Mouse (Mus musculus): ENCODE results near the gene Tle1. TPM values are rescaled to one million over a fixed set of nuclear protein-coding genes. Genes with fewer than 3 reads are reported as not detected.

Gene Tle1
- total RNA-seq, 2 experiments from 2014 or later = 12.3 to 14.2 TPM

DNA sequence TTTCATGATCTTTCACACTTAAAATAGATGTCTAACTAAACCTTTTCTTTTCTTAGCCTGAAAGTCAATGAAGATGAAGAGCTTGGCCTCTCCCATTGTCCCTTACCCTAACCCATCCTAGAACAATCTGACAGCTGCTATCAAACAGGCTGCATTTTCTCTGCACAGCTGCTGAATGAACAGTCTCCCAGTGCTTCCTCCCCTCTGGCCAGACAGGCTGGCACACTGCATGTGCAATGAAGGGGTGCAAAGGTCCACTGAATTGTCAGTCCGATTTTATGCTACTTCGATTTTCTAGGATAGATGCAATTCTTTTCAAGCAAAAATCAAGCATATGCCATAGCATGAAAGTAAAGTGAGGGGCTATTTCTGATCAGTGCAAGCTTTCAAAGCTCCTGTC is 34.2 kb downstream of the Tle1 start:
- intact Hi-C loops (cut with DNase I) = no loop called here
- DNase-seq = no peak

DNA sequence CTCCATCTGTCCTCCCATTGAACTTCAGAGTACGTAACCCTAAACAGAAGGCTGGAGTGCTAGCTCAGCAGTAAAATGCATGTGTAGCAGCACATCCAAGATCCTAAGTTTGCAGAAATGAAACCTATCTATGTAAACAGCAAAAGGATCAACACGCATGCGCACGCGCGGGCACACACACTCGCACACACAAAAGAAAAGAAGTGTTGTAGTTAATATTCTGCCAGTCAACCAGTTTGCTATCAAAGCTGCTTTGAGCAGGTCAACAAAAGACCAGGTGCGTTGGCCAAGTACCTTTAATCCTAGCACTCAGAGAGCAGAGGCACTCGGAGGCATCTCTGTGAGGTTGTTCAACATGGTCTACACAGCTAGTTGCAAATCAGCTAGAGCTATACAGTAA is 35.0 kb downstream of the Tle1 start:
- intact Hi-C loops (cut with DNase I) = no loop called here
- no peak for DNase-seq

DNA sequence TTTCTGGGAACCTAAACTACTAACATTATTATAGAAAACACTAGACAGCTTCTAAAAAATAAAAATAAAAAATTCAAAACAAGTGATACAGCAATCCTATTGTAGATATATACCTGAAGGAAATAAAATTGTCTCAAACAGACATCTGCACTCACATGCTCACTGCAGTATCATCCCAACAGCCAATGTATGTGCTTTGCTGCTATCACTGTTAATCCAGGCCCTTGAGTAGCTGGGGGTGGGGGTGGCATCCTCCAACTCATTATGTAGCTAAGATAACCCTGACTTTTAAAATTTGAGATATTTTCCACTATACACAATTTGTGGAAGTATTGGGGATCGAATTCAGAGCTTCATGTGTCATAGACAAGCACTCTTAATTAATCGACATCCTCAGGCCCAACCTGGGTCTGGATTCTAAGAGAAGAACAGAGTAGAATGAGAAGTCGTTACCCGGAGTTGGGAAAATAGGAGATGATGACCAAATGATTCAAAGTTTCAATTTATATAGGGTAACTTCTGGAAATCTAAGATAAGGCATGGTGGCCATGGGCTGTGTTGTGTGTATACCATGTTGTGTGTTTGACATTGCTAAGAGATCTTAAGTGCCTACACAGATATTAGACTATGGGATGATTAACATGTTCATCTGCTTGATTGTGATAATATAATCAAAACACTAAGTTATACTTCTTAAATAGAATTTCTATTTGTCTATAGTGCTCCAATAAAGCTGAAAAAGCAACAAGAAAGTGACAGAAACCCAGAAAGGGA is 38.1 kb downstream of the Tle1 start:
- DNase-seq = no peak
- intact Hi-C loops (cut with DNase I) = no loop called here

DNA sequence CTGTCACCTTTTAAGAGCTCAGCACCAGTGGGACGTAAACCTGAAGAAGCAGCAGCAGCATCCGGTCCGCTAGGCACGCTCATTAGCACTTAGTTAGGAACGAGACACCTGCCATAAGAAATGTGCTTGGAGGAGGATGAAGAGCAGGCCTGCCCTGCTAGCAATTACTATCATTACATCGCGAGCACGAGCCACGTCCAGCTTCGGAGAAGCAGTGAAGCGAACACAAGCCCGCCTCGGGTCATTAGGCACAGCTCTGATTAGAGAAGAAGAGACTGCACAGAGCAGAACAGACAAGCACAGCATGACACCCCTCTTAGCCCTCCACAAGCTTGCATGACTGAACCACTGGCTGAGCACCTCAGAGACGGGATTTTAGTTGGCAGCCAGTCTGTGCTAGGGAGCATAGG is 40.6 kb downstream of the Tle1 start:
- intact Hi-C loops (cut with DNase I) = no loop called here
- no peak for DNase-seq

DNA sequence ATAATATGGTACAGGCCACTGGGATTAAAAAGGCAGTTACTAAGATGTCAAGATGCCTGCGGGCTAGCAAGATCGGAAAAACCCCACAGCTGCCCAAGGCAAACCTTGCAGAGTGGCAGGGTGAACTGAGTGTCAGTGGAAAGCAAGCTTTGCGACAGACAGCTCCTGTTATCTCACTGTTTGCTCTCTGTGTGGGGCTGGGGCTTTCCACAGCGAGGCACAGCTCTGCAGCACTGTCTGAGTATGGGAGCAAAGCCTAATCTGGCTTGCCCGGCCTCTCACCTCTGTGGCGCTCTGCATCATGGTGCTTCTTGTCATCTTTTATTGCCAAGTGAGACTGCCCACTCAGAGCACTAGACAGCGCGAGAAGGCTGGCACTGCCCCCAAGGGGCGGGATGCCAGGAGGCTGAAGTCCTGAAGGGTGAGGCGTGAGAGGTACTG is 42.8 kb downstream of the Tle1 start:
- DNase-seq = no peak
- intact Hi-C loops (cut with DNase I) = no loop called here

DNA sequence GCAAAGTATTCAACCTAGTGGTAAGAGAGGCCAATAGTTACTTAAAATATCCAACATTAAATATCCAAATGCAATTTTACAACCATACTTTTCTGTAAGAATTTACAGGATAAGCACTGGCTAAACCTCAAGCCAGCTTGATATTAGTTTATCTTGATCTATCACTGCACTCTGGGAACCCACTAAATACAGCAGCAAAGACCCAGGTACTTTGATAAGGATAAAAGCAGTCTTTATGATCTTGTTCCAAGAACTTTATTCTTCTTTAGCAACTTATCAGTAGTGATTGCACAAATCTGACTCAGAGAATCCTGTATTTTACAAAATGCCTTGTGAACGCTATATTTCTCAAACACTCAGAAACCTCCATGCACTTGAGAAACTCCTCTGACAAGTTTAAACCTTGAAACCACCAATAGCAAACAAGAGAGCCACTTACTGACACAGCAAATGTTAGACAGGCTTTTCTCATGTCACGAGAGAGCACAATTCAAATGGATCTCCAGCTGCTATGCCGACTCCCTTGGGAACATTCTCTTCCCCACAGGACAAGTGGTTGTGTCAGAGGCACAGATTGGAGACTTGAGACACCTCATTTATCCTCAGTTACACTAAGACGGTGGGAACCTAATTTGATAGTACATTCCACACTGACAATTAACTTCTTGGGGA is 50.1 kb downstream of the Tle1 start:
- peak in 1 of 2 experiments; percentile 13 for DNase-seq
- intact Hi-C loops (cut with DNase I) = no loop called here

DNA sequence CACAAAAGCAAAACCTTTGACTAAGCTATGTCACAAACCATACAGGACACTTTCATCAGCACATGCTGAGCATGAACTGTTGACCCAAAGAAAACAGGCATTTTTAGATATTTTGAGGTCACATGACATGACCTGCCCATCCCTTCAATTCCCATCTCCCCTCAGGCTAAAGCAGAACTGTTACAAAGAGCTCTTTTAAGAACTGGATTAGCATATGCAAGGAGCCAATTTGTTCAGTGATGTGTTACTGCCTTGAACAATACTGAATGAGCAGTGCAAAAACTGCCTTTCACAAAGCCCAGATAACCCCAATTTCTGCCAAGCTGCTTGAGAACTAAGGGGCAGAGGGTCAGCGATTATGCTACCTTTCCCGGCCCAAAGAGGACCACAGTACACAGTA is 54.7 kb downstream of the Tle1 start:
- intact Hi-C loops (cut with DNase I) = no loop called here
- DNase-seq = no peak

DNA sequence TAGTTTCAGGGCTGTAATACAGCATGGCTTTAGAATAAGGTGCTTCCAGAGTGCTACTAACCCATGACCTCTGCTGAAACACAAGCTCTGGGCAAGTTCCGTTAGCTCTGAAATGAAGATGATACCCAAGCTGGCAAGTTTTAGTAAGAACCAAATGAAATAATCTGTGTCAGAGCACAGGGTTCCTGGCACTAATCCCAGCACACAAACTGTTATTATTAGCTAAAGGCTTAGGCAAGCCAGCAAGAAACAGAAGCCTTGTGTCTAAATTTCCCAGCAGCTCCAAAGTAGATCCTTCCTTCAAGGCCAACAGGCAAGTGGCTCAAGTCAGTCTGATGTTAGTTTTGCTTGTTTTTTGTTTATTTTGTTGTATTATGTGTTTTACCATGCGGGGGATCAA is 56.2 kb downstream of the Tle1 start:
- intact Hi-C loops (cut with DNase I) = no loop called here
- DNase-seq = no peak

DNA sequence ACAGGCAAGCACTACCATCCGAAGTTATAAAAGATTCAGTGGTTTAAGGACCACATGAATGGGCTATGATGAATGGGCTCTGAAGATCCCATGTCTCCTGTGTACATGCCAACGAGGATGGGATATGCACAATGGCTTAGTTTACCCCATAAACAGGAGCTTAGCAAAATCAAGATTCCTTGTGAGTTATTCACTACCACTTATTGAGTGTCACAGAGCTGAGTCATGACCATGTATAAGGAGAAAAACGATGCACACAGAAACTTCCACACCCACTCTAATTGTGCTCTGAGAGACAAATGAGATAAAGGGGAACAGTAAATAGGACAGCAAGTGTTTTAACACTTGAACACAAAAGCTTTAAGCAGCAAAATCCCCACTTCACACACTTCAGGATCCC is 60.0 kb downstream of the Tle1 start:
- intact Hi-C loops (cut with DNase I) = no loop called here
- no peak for DNase-seq

DNA sequence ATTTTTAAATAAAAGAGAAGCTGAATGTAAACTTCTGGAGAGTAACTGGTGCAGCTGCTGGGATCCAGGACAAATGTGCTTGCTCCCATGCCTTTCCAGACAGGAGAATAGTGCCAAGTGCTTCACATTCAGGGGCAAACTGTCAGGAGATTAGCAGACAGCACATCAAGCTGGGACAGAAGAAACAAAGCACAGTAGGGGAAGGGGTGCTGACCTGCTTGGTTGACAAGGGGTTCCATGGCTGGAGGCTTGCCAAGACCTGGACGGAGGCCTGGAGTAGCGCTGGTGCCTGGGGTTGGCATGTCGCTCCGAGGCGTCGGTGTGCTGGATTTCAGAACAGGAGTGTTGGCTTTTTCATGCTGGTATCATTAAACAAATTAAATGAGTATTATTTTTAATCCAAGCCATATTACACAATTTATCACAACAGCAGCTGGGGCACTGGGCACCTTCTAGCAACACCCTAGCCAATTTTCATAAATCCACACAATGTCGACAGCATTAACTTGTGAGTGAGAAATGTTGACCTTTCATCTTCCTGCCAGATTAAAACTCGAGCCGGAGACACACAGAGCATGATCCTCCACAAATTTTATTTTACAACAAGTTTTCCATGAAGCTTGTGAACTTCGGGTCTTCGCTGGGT is 61.1 kb downstream of the Tle1 start:
- intact Hi-C loops (cut with DNase I) = no loop called here
- DNase-seq = peak; percentile 15 to 26

DNA sequence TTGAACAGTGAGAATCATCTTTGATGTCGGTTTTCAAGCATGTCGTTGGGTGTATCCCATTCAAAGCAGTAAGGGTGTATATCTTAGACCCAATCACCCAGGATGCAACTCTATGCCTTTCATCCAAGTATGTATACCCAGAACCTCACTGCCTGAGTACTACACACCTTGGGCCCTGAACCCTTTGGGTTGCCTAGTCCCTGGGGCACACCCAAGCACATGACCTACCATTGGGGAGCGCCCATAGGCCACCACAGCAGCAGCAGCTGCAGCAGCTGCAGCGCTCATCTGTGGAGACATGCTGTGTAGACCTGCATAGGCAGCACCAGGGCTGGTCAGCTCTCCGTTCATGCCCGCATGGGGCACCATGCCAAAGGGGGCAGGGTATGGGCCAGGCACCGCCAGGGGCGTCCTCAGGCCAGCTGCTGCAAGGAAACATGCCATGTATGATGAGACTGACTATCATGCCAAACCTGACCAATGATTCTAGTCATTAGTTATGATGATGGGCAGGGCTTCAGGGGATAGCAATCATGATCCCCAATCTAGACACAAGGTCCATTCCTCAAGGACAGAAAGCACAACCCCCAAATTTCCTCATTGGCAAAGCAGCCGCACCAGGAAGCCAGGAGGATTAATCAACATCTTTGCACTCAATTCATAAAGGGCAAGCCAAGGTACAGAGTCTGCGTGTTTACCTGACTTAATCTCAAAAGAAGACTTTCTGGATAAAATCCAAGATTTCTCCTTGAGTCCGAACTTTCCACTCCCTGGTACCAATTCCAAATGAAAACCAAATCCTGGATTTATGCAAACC is 62.2 kb downstream of the Tle1 start:
- intact Hi-C loops (cut with DNase I) = no loop called here
- DNase-seq = no peak

DNA sequence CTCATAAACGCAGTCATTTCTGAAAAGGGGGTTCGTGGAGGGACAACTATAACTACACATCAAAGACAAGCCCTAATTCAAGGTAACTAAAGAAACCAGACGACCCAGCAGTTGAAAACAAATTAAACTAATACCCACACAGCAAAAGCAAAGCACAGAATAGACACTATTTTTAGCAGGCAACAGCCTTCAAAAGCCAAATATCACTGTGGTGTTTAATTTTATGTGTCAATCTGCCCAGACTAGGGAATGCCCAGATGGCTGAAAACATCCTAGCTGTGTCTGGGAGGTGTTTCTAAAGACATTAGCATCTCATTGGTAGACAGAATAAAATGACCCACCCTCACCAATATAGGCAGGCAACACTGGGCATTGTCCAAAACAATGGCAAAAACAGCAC is 68.1 kb downstream of the Tle1 start:
- intact Hi-C loops (cut with DNase I) = no loop called here

DNA sequence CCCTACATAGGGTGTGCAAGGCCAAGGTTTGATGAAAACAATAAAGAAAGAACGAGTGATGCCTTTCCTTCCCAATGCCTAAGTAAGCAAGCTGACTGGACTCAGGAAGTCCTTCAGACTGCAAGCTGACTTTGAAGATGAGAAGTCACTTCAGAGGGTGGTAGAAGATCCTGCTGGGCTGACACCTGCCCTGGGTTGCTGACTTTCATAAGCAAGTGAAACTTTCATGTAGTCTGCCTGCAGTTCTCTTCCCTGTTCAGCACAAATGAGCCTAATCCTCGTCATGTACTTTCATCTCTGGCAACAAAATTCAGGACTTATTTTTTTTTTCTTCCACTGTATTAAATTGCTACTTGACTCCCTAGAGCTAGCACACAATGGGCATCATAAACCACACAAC is 73.1 kb downstream of the Tle1 start:
- DNase-seq = no peak
- intact Hi-C loops (cut with DNase I) = no loop called here

More for the DNA sequence above, 68.1 kb downstream of the Tle1 start:
- DNase-seq = no peak

DNA sequence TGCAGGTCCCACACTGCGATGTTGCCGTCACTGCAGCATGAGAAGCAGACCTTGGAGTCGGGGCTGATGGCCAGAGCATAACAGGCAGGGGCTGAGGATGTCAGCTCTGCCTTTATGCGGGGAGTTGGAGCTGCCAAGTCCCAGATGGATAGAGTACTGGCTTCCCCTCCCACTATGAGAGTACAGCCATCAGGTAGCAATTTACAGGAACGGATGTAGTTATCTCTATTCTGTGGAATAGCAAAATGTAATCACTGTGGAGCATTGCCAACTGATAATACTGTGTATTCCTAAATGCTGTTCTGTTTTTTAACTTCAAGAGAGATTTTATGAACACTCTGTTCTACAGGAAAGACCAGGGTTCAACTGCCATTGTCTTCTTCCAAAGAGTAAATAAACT is 75.9 kb downstream of the Tle1 start:
- DNase-seq = no peak
- intact Hi-C loops (cut with DNase I) = no loop called here

DNA sequence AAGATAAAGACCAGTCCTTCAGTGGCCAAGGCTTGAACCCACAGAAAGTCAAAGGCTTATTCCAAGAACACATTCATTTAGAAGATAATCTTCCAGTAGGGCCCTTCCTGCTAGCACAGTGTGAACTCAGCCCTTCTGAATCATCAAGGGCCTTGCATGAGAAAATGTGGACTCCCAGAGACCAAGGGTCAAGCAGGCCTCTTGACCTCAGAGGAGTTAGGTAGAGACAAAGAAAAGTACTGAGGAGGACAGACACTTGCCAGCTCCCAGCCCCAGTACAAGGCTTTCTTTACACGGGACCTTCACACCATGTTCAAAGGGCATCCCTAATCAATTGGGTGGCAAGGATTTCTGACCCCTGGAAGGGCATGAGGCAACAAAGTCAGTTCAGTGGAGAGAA is 77.9 kb downstream of the Tle1 start:
- DNase-seq = no peak

DNA sequence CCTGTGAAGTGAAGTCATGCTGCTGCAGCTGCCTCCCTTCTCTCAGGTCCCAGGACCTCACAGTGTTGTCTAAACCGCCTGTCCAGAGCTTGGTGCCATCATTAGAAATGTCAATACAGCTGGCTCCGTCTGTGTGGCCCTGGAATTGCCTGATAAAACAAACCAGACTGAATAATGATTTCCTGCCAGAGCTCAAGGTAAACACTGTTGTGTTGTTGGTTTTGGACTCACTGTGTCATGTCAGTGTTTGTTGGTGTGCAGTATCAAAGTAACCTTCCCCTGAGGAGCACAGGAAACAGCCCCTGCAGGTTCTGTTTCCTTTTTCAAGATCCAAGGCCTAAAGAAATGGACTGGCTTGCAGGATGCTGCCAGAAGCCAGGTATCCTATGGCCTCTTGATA is 78.4 kb downstream of the Tle1 start:
- DNase-seq = no peak
- intact Hi-C loops (cut with DNase I) = no loop called here

More for the DNA sequence above, 77.9 kb downstream of the Tle1 start:
- intact Hi-C loops (cut with DNase I) = no loop called here

DNA sequence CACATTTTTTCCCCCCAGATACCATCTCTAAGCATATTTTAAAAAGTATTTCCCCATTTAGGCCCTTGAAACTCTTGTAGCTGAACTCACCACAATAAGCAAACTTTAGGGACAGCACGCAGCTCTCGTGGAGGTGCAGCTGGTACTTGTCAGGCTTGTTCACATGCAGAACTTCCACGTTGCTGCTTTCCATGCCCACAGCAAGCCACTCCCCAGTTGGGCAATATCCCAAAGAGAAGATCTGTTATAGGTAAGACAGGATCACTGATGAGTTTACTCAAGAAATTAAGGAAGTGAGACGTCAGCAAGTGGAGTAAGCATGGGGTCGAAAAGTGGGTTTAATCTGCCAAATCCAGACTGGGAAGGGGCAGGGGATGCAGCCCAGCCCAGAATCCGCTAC is 80.7 kb downstream of the Tle1 start:
- no peak for DNase-seq
- intact Hi-C loops (cut with DNase I) = no loop called here

DNA sequence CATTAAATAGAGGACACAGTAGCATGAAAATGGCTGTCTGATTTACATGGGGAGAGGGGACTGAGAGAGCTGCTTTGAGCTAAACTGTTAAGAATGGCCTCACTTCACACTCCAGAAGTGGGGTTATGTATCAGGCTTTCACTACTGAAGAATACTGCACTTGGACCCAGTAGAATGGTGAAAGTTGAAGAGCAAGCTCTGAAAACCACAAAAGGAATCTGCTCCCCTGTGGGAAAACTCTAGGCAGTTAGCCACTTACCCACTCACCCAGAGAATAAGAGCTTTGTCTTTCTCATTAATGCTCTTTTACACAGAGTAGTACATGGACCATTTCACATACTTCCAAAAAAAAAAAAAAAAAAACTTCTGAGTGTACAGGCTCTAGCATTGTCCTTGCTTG is 95.0 kb downstream of the Tle1 start:
- DNase-seq = peak; percentile 9
- intact Hi-C loops (cut with DNase I) = no loop called here

DNA sequence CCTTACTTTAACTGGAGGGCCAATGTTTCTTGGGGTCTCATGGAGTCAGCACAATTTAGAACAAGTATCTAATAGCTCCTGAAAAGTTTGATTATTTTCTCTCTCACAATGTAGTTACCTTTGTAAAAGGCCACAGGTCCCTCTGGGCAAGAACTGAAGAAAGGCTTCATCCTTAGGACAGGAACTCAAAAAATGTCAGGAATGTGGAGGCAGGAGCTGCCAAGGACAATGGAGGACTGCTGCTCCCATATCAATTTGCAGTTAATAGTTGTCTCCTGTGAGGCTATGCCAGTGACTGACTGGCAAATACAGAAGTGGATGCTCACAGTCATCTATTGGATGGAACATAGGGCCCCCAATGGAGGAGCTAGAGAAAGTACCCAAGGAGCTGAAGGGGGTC is 96.5 kb downstream of the Tle1 start:
- intact Hi-C loops (cut with DNase I) = no loop called here
- DNase-seq = no peak

DNA sequence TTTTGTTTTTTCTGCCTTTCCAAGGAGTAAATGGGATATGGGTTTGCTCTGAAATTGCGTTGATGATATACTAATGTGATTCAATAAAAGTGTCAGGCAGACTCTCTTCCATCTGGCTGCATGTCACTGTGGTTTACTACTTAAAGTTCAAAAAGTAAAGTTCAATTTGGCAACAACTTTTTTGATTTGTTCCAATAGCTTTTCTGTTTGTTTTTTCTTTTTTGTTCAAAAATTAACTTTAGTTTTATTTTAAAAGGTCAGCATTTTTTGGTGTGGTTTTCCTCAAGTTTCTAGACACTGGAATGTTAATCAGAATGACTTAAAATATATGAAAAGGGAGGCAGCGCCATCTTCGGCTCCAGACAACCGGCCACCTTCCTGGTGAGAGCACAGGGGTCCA is 112.9 kb downstream of the Tle1 start:
- no peak for DNase-seq
- intact Hi-C loops (cut with DNase I) = no loop called here

DNA sequence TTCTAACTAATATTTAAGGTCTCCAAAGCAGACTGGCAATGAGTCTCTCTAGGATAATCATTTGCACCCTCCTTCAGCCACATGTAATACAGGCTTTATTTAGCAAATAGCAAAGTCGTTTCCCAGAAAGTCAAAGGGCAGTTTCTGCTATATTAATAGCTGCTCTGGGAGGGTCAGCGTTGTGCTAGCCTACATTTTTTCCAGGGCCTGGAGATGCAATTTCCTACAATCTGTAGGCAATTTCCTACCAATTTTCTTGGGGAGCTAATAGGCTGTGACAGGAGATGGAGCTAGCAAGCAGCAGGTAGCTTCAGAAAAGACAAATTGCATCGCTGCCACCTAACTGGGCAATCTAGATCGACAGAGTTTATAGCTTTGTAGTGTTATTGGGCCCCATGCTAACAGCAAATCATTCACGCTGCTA is 131.6 kb downstream of the Tle1 start:
- intact Hi-C loops (cut with DNase I) = no loop called here
- DNase-seq = no peak

Measured in heart, postnatal 10 days (tissue).